ENCODE assay signal across 15 mouse cellular contexts in genomic region chr11:109039792-109040518, GRCm38 (mm10).
DNase-seq lines count a peak whose midpoint lies in the region; ATAC-seq and TF ChIP-seq lines count a peak whose summit lies in the region.
"Had no signal": no experiment of that assay in that cellular context is flagged by ENCODE, and none has a peak within 500 bp of the region (broad histone marks: within the 10 kb centered on the region; RNA-seq: fewer than 3 reads in every experiment).

No protein-coding gene starts in this region.

- ATAC-seq in kidney, postnatal 0 days (replicated peaks; ENCODE audit: low FRiP score, low read depth) = no peak
- ATAC-seq in midbrain, postnatal 0 days (ENCODE audit: low FRiP score) = no peak
- ATAC-seq in midbrain, embryonic 11.5 days (ENCODE audit: low FRiP score) = no peak
- ATAC-seq: CD4-positive, CD25-positive, alpha-beta regulatory T cell, adult 4 months had no signal

- no peaks in the 10 kb centered on the region for H3K27me3 ChIP-seq in kidney, postnatal 0 days (ENCODE audit: insufficient read depth, low read length)
- H3K27me3 ChIP-seq in midbrain, postnatal 0 days (ENCODE audit: insufficient read depth, low read length) = no peaks in the 10 kb centered on the region
- H3K27me3 ChIP-seq in midbrain, embryonic 11.5 days (ENCODE audit: control insufficient read depth, insufficient read depth, low read length) = no peaks in the 10 kb centered on the region
- H3K27me3 ChIP-seq: stomach, embryonic 15.5 days had no signal

- H3K36me3 ChIP-seq in kidney, postnatal 0 days (ENCODE audit: insufficient read depth, low read length) = no peaks in the 10 kb centered on the region
- no peaks in the 10 kb centered on the region for H3K36me3 ChIP-seq in midbrain, postnatal 0 days (ENCODE audit: insufficient read depth, low read length)
- no peaks in the 10 kb centered on the region for H3K36me3 ChIP-seq in midbrain, embryonic 11.5 days (ENCODE audit: control insufficient read depth, insufficient read depth, low read length)
- H3K36me3 ChIP-seq: heart, embryonic 12.5 days; stomach, embryonic 15.5 days had no signal

- H3K4me3 ChIP-seq in kidney, postnatal 0 days (replicated peaks; ENCODE audit: low read depth, low read length) = no peak overlapping the region
- no peak overlapping the region for H3K4me3 ChIP-seq in midbrain, postnatal 0 days (ENCODE audit: low read depth, low read length)
- no peak overlapping the region for H3K4me3 ChIP-seq in midbrain, embryonic 11.5 days (ENCODE audit: low read depth, low read length)
- H3K4me3 ChIP-seq: heart, embryonic 12.5 days; stomach, embryonic 15.5 days had no signal

- no peak overlapping the region for H3K4me2 ChIP-seq in kidney, postnatal 0 days (ENCODE audit: low read length)
- H3K4me2 ChIP-seq in midbrain, postnatal 0 days (ENCODE audit: low read depth, low read length, poor library complexity, severe bottlenecking) = no peak overlapping the region
- no peak overlapping the region for H3K4me2 ChIP-seq in midbrain, embryonic 11.5 days
- H3K4me2 ChIP-seq: heart, embryonic 12.5 days; stomach, embryonic 15.5 days had no signal

- 47% methylated on average over 6 of the region's 6 CpGs for WGBS in kidney, postnatal 0 days
- WGBS in midbrain, postnatal 0 days = 65% methylated on average over 6 of the region's 6 CpGs
- 73% methylated on average over 6 of the region's 6 CpGs for WGBS in midbrain, embryonic 11.5 days

- peak; percentile 32 to 45 for DNase-seq in cerebellum, postnatal 25 days
- no peak for DNase-seq in cerebellum, adult 8-10 months
- DNase-seq in kidney, postnatal 0 days (ENCODE audit: low spot score) = peak; percentile 7
- no peak for DNase-seq in kidney, postnatal 14 days
- peak; percentile 25 for DNase-seq in midbrain, postnatal 0 days (ENCODE audit: low spot score)
- no peak for DNase-seq in midbrain, embryonic 11.5 days (ENCODE audit: low spot score, missing footprints)
- DNase-seq in embryo, embryonic 10 days (ENCODE audit: low spot score) = no peak
- DNase-seq: gastrocnemius, postnatal 25 days; heart, postnatal 4 days; kidney, adult 18-20 months; thymus, postnatal 14 days had no signal

- H3K27ac ChIP-seq in kidney, postnatal 0 days = no peak overlapping the region
- no peak overlapping the region for H3K27ac ChIP-seq in midbrain, postnatal 0 days (ENCODE audit: low read depth, low read length)
- no peak overlapping the region for H3K27ac ChIP-seq in midbrain, embryonic 11.5 days (ENCODE audit: low read depth, low read length)
- H3K27ac ChIP-seq: macrophage; stomach, embryonic 15.5 days had no signal

- H3K4me1 ChIP-seq in kidney, postnatal 0 days (replicated peaks; ENCODE audit: insufficient read depth, low read length) = no peaks in the 10 kb centered on the region
- no peaks in the 10 kb centered on the region for H3K4me1 ChIP-seq in midbrain, postnatal 0 days (ENCODE audit: insufficient read depth, low read length)
- no peaks in the 10 kb centered on the region; the same call in 1 of the 2 replicates for H3K4me1 ChIP-seq in midbrain, embryonic 11.5 days (ENCODE audit: control insufficient read depth, insufficient read depth, low read length)
- H3K4me1 ChIP-seq: heart, embryonic 12.5 days; stomach, embryonic 15.5 days had no signal

- H3K9me3 ChIP-seq in kidney, postnatal 0 days (replicated peaks; ENCODE audit: low read length) = no peaks in the 10 kb centered on the region
- H3K9me3 ChIP-seq in midbrain, postnatal 0 days (ENCODE audit: low read length) = no peaks in the 10 kb centered on the region
- no peaks in the 10 kb centered on the region for H3K9me3 ChIP-seq in midbrain, embryonic 11.5 days (ENCODE audit: control insufficient read depth, low read length)
- H3K9me3 ChIP-seq: heart, embryonic 12.5 days; stomach, embryonic 15.5 days had no signal

- TF ChIP-seq CTCF in kidney, postnatal 0 days (IDR thresholded peaks at IDR 0.05; ENCODE audit: low read depth) = no peak
- no peak for TF ChIP-seq CTCF in midbrain, postnatal 0 days (IDR thresholded peaks at IDR 0.05)

- H3K9ac ChIP-seq in kidney, postnatal 0 days (ENCODE audit: low read depth, low read length) = no peak overlapping the region
- H3K9ac ChIP-seq in midbrain, postnatal 0 days (replicated peaks; ENCODE audit: low read length, poor library complexity, severe bottlenecking) = no peak overlapping the region
- no peak overlapping the region for H3K9ac ChIP-seq in midbrain, embryonic 11.5 days (ENCODE audit: low read length)
- H3K9ac ChIP-seq: heart, embryonic 12.5 days; stomach, embryonic 15.5 days had no signal

Comparison
In these comparisons a context has a peak if more than half of its experiments do, and no peak if none do; other contexts are left out.
1. DNase-seq: peak in cerebellum, postnatal 25 days (2 of 2), kidney, postnatal 0 days (single experiment) and midbrain, postnatal 0 days (single experiment); none in cerebellum, adult 8-10 months (single experiment), kidney, postnatal 14 days (single experiment), midbrain, embryonic 11.5 days (single experiment) and embryo, embryonic 10 days (single experiment).